Mouse (Mus musculus) olfactory bulb, adult 2 months (tissue): ENCODE data around the gene Snx14.

Experiments used
- CTCF ChIP-seq: fragments of 200-500 bp; IDR thresholded peaks from 2 replicates; pipeline ENCODE4 v1.5.1; 2012; ENCODE audit warnings: low read depth, mild to moderate bottlenecking, low read length, moderate library complexity; ENCODE audit not compliant: insufficient read depth
- POLR2A ChIP-seq: fragments of 200-500 bp; IDR thresholded peaks from 2 replicates; pipeline ENCODE4 v1.6.1; 2012; ENCODE audit warnings: mild to moderate bottlenecking, low read depth, low read length, moderate library complexity; ENCODE audit not compliant: insufficient read depth

GRCm38 (mm10) chr9:88342701-88343100 lies 96.1 kb downstream of the Snx14 start:
- TF ChIP-seq CTCF (no peak), POLR2A (no peak)
